Mouse (Mus musculus): ENCODE data around the gene Hadha. TPM values are rescaled to one million over a fixed set of nuclear protein-coding genes. Genes with fewer than 3 reads are reported as not detected.

Gene Hadha
- polyA plus RNA-seq (2014; fragmentation: Illumina TruSeq; extraction: RNeasy Lipid Tissue Mini Kit (QIAGEN cat#74804); ENCODE audit: low read depth, low replicate concordance), result 314 TPM

GRCm38 (mm10) chr5:30154474-30155394, at the start of gene Hadha, which contains the start of gene Hadhb:
Hadha (minus strand) TSS chr5:30155162.
Hadhb (plus strand) TSS chr5:30155248.

GRCm38 (mm10) chr5:30105668-30106300, 49.2 kb downstream of the Hadha start, which contains the start of gene 3110082J24Rik:
3110082J24Rik (minus strand) TSS chr5:30106086.

DNA sequence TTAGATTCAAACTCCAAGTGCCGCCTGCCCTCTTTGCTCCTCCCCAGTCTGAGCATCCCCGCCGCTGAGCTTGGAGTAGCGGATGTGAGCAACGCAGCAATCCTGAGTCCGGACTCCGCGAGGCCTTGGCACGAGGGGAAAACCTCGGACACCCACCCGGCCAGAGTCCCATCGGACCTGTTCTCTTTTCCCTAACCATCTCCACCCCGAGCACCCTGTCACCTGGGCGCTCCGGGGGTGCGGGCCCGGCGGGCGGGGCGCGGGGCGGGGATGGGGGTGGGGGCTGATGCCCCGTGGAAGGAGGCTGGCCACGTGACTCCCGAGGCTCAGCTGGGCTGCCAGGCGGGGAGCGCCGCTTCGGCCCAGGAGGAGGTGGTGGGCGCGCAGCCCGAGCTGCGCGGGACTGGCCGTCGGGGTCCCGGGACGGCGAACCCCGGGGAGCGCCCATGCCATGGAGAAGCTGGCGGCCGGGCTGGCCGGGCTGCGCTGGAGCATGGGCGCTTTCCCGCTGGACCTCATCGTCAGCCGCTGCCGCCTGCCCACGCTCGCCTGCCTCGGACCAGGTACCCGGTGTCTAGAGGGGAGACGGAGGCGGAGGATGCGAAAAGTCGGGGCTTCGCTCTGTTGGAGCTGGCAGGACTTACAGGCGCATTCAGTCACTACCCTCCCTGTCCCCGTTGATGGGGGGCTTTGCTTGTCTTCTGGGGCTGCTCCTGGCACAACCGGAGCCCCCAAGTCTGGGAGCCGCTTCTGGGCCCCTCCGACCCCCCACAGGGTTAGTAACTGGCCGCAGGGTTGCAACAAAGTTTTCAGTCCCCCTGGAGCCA, 49.9 kb downstream of the Hadha start, which contains the start of gene Garem2:
Garem2 (plus strand) TSS at position 321 of the 827 bp plus-strand sequence.

DNA sequence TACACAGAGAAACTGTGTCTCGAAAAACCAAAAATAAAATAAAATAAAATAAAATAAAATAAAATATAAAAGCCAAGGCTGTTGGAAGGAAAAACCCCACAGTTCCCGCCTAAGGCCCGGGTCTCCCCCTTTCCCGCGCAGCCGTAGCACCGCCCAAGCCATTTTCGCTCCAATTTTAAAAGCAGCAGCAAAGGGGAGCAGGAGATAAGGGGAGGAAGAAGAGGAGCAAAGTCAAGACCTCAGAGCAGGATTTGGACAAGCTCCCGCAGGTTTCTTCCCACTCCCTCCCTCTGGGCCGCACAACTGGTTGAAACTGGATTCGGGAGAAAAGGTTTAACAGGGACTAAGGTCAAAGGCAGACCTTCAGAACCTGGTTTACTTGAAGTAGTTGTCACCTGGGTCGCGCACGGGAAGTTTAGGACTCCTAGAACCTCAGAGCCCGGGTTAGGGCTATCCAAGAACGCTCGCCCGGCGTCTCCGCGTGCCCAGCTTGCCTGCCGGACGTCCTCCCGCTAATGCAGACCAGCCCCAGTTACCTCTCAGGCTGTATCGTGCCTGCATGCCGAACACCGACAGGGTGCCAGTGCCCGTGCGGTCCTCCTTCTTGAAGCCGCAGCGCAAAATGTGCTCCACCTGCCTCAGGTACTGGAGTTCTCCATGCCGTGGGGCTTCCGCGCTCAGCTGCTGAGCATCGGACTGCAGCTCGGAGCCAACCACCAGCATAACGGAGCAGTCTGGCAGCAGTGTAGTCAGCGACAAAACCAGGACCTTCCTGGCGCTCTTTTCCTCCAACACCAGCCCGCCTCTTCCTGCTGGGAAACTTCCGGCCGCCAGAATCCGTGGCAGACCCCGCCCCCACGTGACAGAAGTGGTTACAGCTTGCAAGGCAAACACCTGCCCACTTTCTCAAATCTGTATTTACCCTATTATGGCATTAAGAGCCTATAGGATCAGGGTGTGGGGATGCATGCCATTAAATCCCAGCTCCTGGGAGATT, 81.8 kb downstream of the Hadha start, which contains the start of gene Tyms:
Tyms (minus strand) TSS at position 793 of the 997 bp plus-strand sequence.

Other genes starting within 250 kb of the Hadha start
- not detected for gene Il6, start 142.0 kb downstream of the Hadha start, polyA plus RNA-seq (2014; fragmentation: Illumina TruSeq; extraction: RNeasy Lipid Tissue Mini Kit (QIAGEN cat#74804); ENCODE audit: low read depth, low replicate concordance)
- 34.7 TPM for gene Tyms, start 81.5 kb downstream of the Hadha start, polyA plus RNA-seq (2014; fragmentation: Illumina TruSeq; extraction: RNeasy Lipid Tissue Mini Kit (QIAGEN cat#74804); ENCODE audit: low read depth, low replicate concordance)
- gene Garem2, start 50.0 kb downstream of the Hadha start, polyA plus RNA-seq (2014; fragmentation: Illumina TruSeq; extraction: RNeasy Lipid Tissue Mini Kit (QIAGEN cat#74804); ENCODE audit: low read depth, low replicate concordance), result not detected
- not detected for gene 3110082J24Rik, start 49.1 kb downstream of the Hadha start, polyA plus RNA-seq (2014; fragmentation: Illumina TruSeq; extraction: RNeasy Lipid Tissue Mini Kit (QIAGEN cat#74804); ENCODE audit: low read depth, low replicate concordance)
- 1,192 TPM for gene Hadhb, start 86 bp upstream of the Hadha start, polyA plus RNA-seq (2014; fragmentation: Illumina TruSeq; extraction: RNeasy Lipid Tissue Mini Kit (QIAGEN cat#74804); ENCODE audit: low read depth, low replicate concordance)
- gene Adgrf3, start 50.6 kb upstream of the Hadha start, polyA plus RNA-seq (2014; fragmentation: Illumina TruSeq; extraction: RNeasy Lipid Tissue Mini Kit (QIAGEN cat#74804); ENCODE audit: low read depth, low replicate concordance), result not detected
- gene Selenoi, start 77.4 kb upstream of the Hadha start, polyA plus RNA-seq (2014; fragmentation: Illumina TruSeq; extraction: RNeasy Lipid Tissue Mini Kit (QIAGEN cat#74804); ENCODE audit: low read depth, low replicate concordance), result 18.7 TPM
- gene Drc1, start 126.2 kb upstream of the Hadha start, polyA plus RNA-seq (2014; fragmentation: Illumina TruSeq; extraction: RNeasy Lipid Tissue Mini Kit (QIAGEN cat#74804); ENCODE audit: low read depth, low replicate concordance), result not detected